Mouse (Mus musculus) liver, adult 2 months (tissue): ENCODE measurements around the gene Dok3. TPM values are rescaled to one million over a fixed set of nuclear protein-coding genes. Genes with fewer than 3 reads are reported as not detected.

Source experiments
- DNase-seq: peaks from one replicate; pipeline ENCODE4 v3.0.0-alpha.2; 2011; ENCODE audit warnings: low read depth, low spot score; ENCODE audit errors: extremely low read depth
- H3K27ac ChIP-seq: fragments of 200-500 bp; replicated peaks from 2 replicates; pipeline ENCODE4 v1.5.1; 2012; ENCODE audit warnings: low read depth, mild to moderate bottlenecking, control low read depth, inconsistent platforms, low read length; ENCODE audit not compliant: insufficient read depth
- H3K27me3 ChIP-seq: fragments of 200-500 bp; 2 replicates; pipeline ENCODE4 v1.6.1; 2012; ENCODE audit warnings: mild to moderate bottlenecking, moderate library complexity, low read length, inconsistent platforms; ENCODE audit not compliant: control insufficient read depth, insufficient read depth
- H3K36me3 ChIP-seq: fragments of 200-500 bp; 2 replicates; pipeline ENCODE4 v1.6.1; 2012; ENCODE audit warnings: low read length, inconsistent platforms; ENCODE audit not compliant: control insufficient read depth, insufficient read depth
- H3K4me1 ChIP-seq: fragments of 200-500 bp; 2 replicates; pipeline ENCODE4 v1.6.1; 2011; ENCODE audit warnings: low read length; ENCODE audit not compliant: control insufficient read depth, insufficient read depth
- H3K4me3 ChIP-seq: fragments of 200-500 bp; 2 replicates; pipeline ENCODE4 v1.5.1; 2011; ENCODE audit warnings: low read depth, mild to moderate bottlenecking, control low read depth, low read length, moderate library complexity; ENCODE audit not compliant: insufficient read depth
- H3K79me2 ChIP-seq: fragments of 200-500 bp; 2 replicates; pipeline ENCODE4 v1.6.1; 2012; ENCODE audit warnings: inconsistent platforms, mild to moderate bottlenecking, low read length, moderate library complexity; ENCODE audit not compliant: control insufficient read depth, insufficient read depth
- H3K9ac ChIP-seq: fragments of 200-500 bp; 2 replicates; pipeline ENCODE4 v1.6.1; 2012; ENCODE audit warnings: low read depth, mild to moderate bottlenecking, control low read depth, inconsistent platforms, low read length
- CTCF ChIP-seq: fragments of 200-500 bp; IDR thresholded peaks from 2 replicates; pipeline ENCODE4 v1.5.1; 2011; ENCODE audit warnings: low read depth, low read length, control low read depth
- POLR2A ChIP-seq: fragments of 200-500 bp; IDR thresholded peaks from 2 replicates; pipeline ENCODE4 v1.6.1; 2011; ENCODE audit warnings: low read length, control low read depth; ENCODE audit not compliant: insufficient read depth; ENCODE audit errors: extremely low read depth
- WGBS: fragments of 180-500 bp; shearing (Covaris S2); methylation state at CpG from one replicate; pipeline ENCODE4 v1.1.7; 2018; 5-methylcytosine and 5-hydroxymethylcytosine counted together
- polyA plus RNA-seq: library from polyadenylated mRNA; depleted of rRNA; stranded (reverse); fragments of >200 nt; gene quantifications from 2 replicates; pipeline ENCODE4 v1.2.3, GENCODE M21; 2012
- total RNA-seq: library from RNA; depleted of rRNA; stranded (reverse); fragments of >200 nt; gene quantifications from 2 replicates; pipeline ENCODE4 v1.2.3, GENCODE M21; 2014

Gene Dok3
- total and polyA plus RNA-seq, 2 experiments, result 0.46 to 5.2 TPM

GRCm38 (mm10) chr13:55513828-55514227 is 15.3 kb downstream of the Dok3 start:
- H3K27me3 ChIP-seq, result no peaks in the 10 kb centered on the region
- TF ChIP-seq CTCF (no peak), POLR2A (no peak)
- H3K9ac ChIP-seq, result no peak overlapping the region
- H3K4me3 ChIP-seq, result no peak overlapping the region
- H3K27ac ChIP-seq, result no peak overlapping the region
- 49% methylated on average over 9 of the region's 9 CpGs for WGBS
- no peak for DNase-seq
- peaks cover 13% of the 10 kb centered on the region for H3K4me1 ChIP-seq
- no peaks in the 10 kb centered on the region for H3K36me3 ChIP-seq
- H3K79me2 ChIP-seq, result no peaks in the 10 kb centered on the region

- Histone ChIP-seq H3K9ac (peak within 1 kb of the TSS; percentile 92), H3K4me3 (peak within 1 kb of the TSS; percentile 91), H3K27me3 (no peaks in the 10 kb centered on the region), H3K36me3 (no peaks in the 10 kb centered on the region), H3K4me1 (peaks cover 13% of the 10 kb centered on the region), H3K79me2 (no peaks in the 10 kb centered on the region), H3K27ac (peak within 1 kb of the TSS; percentile 69)
- TF ChIP-seq CTCF, result peak; percentile 86
- peak; percentile 97 for TF ChIP-seq POLR2A
- WGBS, result under 1% methylated on average over 55 of the region's 55 CpGs
- peak; percentile 59 for DNase-seq
Measured at GRCm38 (mm10) chr13:55513111-55513748, 15.9 kb downstream of the Dok3 start, which contains the start of gene Pdlim7. Pdlim7 (minus strand) TSS chr13:55513676.

- Histone ChIP-seq H3K4me3 (peak overlapping the region; percentile 91), H3K79me2 (no peaks in the 10 kb centered on the region), H3K27ac (peak overlapping the region; percentile 2; the same call in 1 of the 2 replicates), H3K27me3 (no peaks in the 10 kb centered on the region), H3K9ac (peak overlapping the region; percentile 92), H3K4me1 (peaks cover 13% of the 10 kb centered on the region), H3K36me3 (no peaks in the 10 kb centered on the region)
- peak; percentile 78 for DNase-seq
- TF ChIP-seq CTCF, result no peak
- TF ChIP-seq POLR2A, result no peak
- 2% methylated on average over 25 of the region's 25 CpGs for WGBS
Measured at GRCm38 (mm10) chr13:55512379-55513031, 16.6 kb downstream of the Dok3 start.

- H3K36me3 ChIP-seq, result no peaks in the 10 kb centered on the region
- peak overlapping the region; percentile 28 for H3K27ac ChIP-seq
- WGBS, result 28% methylated on average over 5 of the region's 5 CpGs
- no peaks in the 10 kb centered on the region for H3K27me3 ChIP-seq
- TF ChIP-seq CTCF (no peak), POLR2A (no peak)
- DNase-seq, result peak; percentile 80
- H3K4me3 ChIP-seq, result no peak overlapping the region
- H3K4me1 ChIP-seq, result peaks cover 13% of the 10 kb centered on the region
- no peak overlapping the region for H3K9ac ChIP-seq
- no peaks in the 10 kb centered on the region for H3K79me2 ChIP-seq
Measured at GRCm38 (mm10) chr13:55511492-55511861, 17.6 kb downstream of the Dok3 start.

DNA sequence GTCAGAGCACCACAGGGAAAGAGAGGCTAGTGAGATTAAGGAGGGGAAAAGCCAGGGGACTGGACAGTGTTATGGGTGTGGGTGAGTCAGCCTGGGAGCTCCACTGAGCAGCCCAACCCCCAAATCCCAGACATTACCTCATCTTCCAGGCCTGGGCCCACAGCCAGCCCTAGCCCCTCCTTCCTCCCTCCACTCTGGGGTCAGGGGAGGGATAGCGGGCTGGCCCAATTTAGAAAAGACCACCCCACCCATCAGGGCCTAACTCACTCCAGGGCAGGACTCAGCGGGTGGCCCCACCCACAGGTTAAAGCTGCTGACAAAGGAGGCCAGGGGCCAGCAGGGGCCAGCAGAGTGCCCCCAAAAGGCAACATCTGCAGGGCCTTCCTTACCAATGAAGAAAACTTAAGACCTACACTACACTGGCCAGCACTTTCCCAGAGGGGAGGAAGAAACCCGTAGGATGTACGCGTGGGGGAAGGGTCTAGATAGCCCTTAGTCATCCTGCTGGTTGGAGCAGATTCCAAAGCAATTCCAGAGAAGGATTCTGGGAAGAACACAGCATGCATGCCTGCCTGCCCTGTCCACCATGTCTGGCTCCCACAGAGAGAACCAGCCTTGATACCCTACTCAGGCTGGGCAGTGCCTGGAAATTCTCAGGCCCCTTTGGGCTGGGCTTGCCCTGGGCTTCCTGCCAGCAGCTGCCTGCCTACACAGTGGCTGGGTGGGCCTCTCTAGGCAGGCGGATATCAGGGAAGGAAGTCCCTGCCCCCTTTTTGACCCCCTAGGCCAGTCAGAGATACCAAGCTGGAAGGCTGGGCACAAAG is 18.2 kb downstream of the Dok3 start:
- Histone ChIP-seq H3K36me3 (no peaks in the 10 kb centered on the region), H3K27me3 (no peaks in the 10 kb centered on the region), H3K27ac (peak overlapping the region; percentile 28)

More for the DNA sequence above, 18.2 kb downstream of the Dok3 start:
- Histone ChIP-seq H3K4me3 (no peak overlapping the region), H3K79me2 (no peaks in the 10 kb centered on the region), H3K9ac (no peak overlapping the region), H3K4me1 (peaks cover 13% of the 10 kb centered on the region)
- no peak for DNase-seq
- WGBS, result 67% methylated on average over 6 of the region's 6 CpGs
- TF ChIP-seq CTCF (no peak), POLR2A (no peak)
